In genomic region chr10:3852733-3853132, GRCm38 (mm10) we compare ENCODE assay signal across 17 mouse cellular contexts.
DNase-seq lines count a peak whose midpoint lies in the region; ATAC-seq and TF ChIP-seq lines count a peak whose summit lies in the region.
"Had no signal": no experiment of that assay in that cellular context is flagged by ENCODE, and none has a peak within 500 bp of the region (broad histone marks: within the 10 kb centered on the region; RNA-seq: fewer than 3 reads in every experiment).

No protein-coding gene starts in this region.

- no peaks in the 10 kb centered on the region; the same call in 1 of the 2 replicates for H3K36me3 ChIP-seq in heart, embryonic 10.5 days
- H3K36me3 ChIP-seq in limb, embryonic 11.5 days (ENCODE audit: control insufficient read depth, insufficient read depth, low read length) = no peaks in the 10 kb centered on the region
- no peaks in the 10 kb centered on the region for H3K36me3 ChIP-seq in limb, embryonic 10.5 days
- no peaks in the 10 kb centered on the region for H3K36me3 ChIP-seq in ES-Bruce4 (ENCODE audit: control insufficient read depth, insufficient read depth, low read length, poor library complexity, severe bottlenecking)
- H3K36me3 ChIP-seq in intestine, embryonic 15.5 days = no peaks in the 10 kb centered on the region

- H3K4me1 ChIP-seq in heart, embryonic 10.5 days = peaks cover 19% of the 10 kb centered on the region
- H3K4me1 ChIP-seq in limb, embryonic 11.5 days (ENCODE audit: control insufficient read depth, insufficient read depth, low read length) = no peaks in the 10 kb centered on the region
- no peaks in the 10 kb centered on the region for H3K4me1 ChIP-seq in limb, embryonic 10.5 days
- H3K4me1 ChIP-seq in ES-Bruce4 (ENCODE audit: control insufficient read depth, insufficient read depth, low read length) = peaks cover 2% of the 10 kb centered on the region
- 0 out of 2 replicates have a peak, but pooled peaks cover 7% of the 10 kb centered on the region for H3K4me1 ChIP-seq in intestine, embryonic 15.5 days (replicated peaks)

- no peak for TF ChIP-seq CTCF in ES-Bruce4 (IDR thresholded peaks at IDR 0.05; ENCODE audit: low read depth, low read length)

- 84% methylated on average over 3 of the region's 3 CpGs for WGBS in heart, embryonic 10.5 days
- 84% methylated on average over 3 of the region's 3 CpGs for WGBS in limb, embryonic 11.5 days
- WGBS in limb, embryonic 10.5 days = 90% methylated on average over 3 of the region's 3 CpGs
- WGBS in intestine, embryonic 15.5 days = 80% methylated on average over 3 of the region's 3 CpGs

- no peak for TF ChIP-seq POLR2A in ES-Bruce4 (IDR thresholded peaks at IDR 0.05; ENCODE audit: insufficient read depth, low read length)

- DNase-seq in heart, embryonic 10.5 days (ENCODE audit: low spot score) = no peak
- no peak for DNase-seq in heart, adult 11 months
- peak; percentile 13 for DNase-seq in limb, embryonic 11.5 days (ENCODE audit: low spot score)
- no peak for DNase-seq in limb, embryonic 10.5 days (ENCODE audit: low spot score)
- DNase-seq in adrenal gland, postnatal 14 days = no peak
- DNase-seq in gastrocnemius, postnatal 25 days = no peak
- DNase-seq: cerebellum, adult 8-10 months; heart, postnatal 14 days; kidney, adult 2 months; kidney, postnatal 36 days; lung, postnatal 36 days had no signal

- H3K9ac ChIP-seq in limb, embryonic 11.5 days (ENCODE audit: low read length) = no peak overlapping the region
- no peak overlapping the region for H3K9ac ChIP-seq in ES-Bruce4 (ENCODE audit: low read depth, poor library complexity, severe bottlenecking)
- no peak overlapping the region for H3K9ac ChIP-seq in intestine, embryonic 15.5 days
- H3K9ac ChIP-seq: hindbrain, embryonic 14.5 days had no signal

- peak overlapping the region; percentile 62; the same call in 1 of the 2 replicates for H3K27ac ChIP-seq in heart, embryonic 10.5 days
- no peak overlapping the region for H3K27ac ChIP-seq in limb, embryonic 11.5 days (replicated peaks; ENCODE audit: low read depth, low read length)
- no peak overlapping the region for H3K27ac ChIP-seq in limb, embryonic 10.5 days
- H3K27ac ChIP-seq in ES-Bruce4 (ENCODE audit: insufficient read depth, low read length) = peak overlapping the region; percentile 80; the same call in 1 of the 2 replicates
- no peak overlapping the region for H3K27ac ChIP-seq in intestine, embryonic 15.5 days
- H3K27ac ChIP-seq: hindbrain, embryonic 14.5 days had no signal

- H3K27me3 ChIP-seq in heart, embryonic 10.5 days (ENCODE audit: insufficient read depth, poor library complexity, severe bottlenecking) = no peaks in the 10 kb centered on the region
- H3K27me3 ChIP-seq in limb, embryonic 11.5 days (ENCODE audit: control insufficient read depth, insufficient read depth, low read length) = no peaks in the 10 kb centered on the region
- no peaks in the 10 kb centered on the region for H3K27me3 ChIP-seq in limb, embryonic 10.5 days (ENCODE audit: low read depth, poor library complexity, severe bottlenecking)
- no peaks in the 10 kb centered on the region for H3K27me3 ChIP-seq in ES-Bruce4 (ENCODE audit: control insufficient read depth, insufficient read depth, low read length, poor library complexity, severe bottlenecking)
- no peaks in the 10 kb centered on the region for H3K27me3 ChIP-seq in intestine, embryonic 15.5 days (replicated peaks)

- no peak overlapping the region for H3K4me2 ChIP-seq in limb, embryonic 11.5 days (ENCODE audit: low read depth, severe bottlenecking)
- H3K4me2 ChIP-seq in intestine, embryonic 15.5 days (replicated peaks) = no peak overlapping the region
- H3K4me2 ChIP-seq: heart, embryonic 11.5 days; hindbrain, embryonic 14.5 days had no signal

- no peak for TF ChIP-seq EP300 in ES-Bruce4 (IDR thresholded peaks at IDR 0.05; ENCODE audit: insufficient read depth, low read depth, low read length)

- no peak for ATAC-seq in limb, embryonic 11.5 days (ENCODE audit: insufficient number of reproducible peaks, low FRiP score, low TSS enrichment, low read depth)
- ATAC-seq in intestine, embryonic 15.5 days = 0 out of 2 replicates have a peak, but pooled peaks have one; percentile 28
- ATAC-seq: forebrain, embryonic 16.5 days had no signal

- H3K9me3 ChIP-seq in heart, embryonic 10.5 days = no peaks in the 10 kb centered on the region
- H3K9me3 ChIP-seq in limb, embryonic 11.5 days (ENCODE audit: control insufficient read depth, low read length) = no peaks in the 10 kb centered on the region; the same call in 1 of the 2 replicates
- H3K9me3 ChIP-seq in limb, embryonic 10.5 days (replicated peaks) = no peaks in the 10 kb centered on the region
- H3K9me3 ChIP-seq in ES-Bruce4 (replicated peaks; ENCODE audit: control insufficient read depth, insufficient read depth, low read length, poor library complexity, severe bottlenecking) = no peaks in the 10 kb centered on the region
- H3K9me3 ChIP-seq in intestine, embryonic 15.5 days = no peaks in the 10 kb centered on the region

- no peak overlapping the region for H3K4me3 ChIP-seq in heart, embryonic 10.5 days
- no peak overlapping the region for H3K4me3 ChIP-seq in limb, embryonic 11.5 days (ENCODE audit: low read depth, low read length)
- no peak overlapping the region for H3K4me3 ChIP-seq in limb, embryonic 10.5 days
- H3K4me3 ChIP-seq in ES-Bruce4 (ENCODE audit: low read depth, low read length) = no peak overlapping the region
- H3K4me3 ChIP-seq in intestine, embryonic 15.5 days (replicated peaks) = no peak overlapping the region
- H3K4me3 ChIP-seq: myocyte had no signal

Comparison
In these comparisons a context has a peak if more than half of its experiments do, and no peak if none do; other contexts are left out.
1. H3K27ac ChIP-seq: peak in heart, embryonic 10.5 days (single experiment) and ES-Bruce4 (single experiment); none in limb, embryonic 11.5 days (single experiment), limb, embryonic 10.5 days (single experiment) and intestine, embryonic 15.5 days (single experiment).